Mouse (Mus musculus) thymus, adult 18-20 months (tissue): ENCODE measurements around the gene Abhd14b.

Experiments used
- DNase-seq, 2 experiments: peaks; one replicate each; pipeline ENCODE4 v3.0.0; 2022; ENCODE audit warnings: mixed read lengths in 2 of 2

The Abhd14b gene

DNA sequence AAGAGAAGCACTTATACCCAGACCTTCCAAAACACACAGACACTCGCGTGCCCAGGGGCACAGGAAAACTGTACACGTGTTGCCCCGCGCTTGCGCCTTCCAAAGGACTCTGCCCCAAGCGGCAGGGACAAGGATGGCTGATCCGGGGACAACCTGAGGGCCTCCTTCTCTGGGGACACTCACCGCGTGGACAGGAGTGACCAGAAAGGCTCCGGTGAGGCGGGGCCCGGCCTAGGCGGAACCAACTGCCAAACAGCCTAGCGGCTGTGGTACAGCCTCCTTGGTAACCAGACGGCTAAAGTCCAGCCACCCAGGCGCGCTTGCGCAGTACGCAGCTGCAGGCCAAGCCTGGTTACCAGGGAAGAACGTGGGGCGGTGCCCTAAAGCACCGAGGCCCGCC is at the start of gene Abhd14b, which contains the start of gene Abhd14a:
Gene Abhd14b (plus strand): TSS at position 112 of the 400 bp plus-strand sequence.
Gene Abhd14a (minus strand): TSS at position 331 of the 400 bp plus-strand sequence.
- peak; percentile 70 to 72 for DNase-seq

DNA sequence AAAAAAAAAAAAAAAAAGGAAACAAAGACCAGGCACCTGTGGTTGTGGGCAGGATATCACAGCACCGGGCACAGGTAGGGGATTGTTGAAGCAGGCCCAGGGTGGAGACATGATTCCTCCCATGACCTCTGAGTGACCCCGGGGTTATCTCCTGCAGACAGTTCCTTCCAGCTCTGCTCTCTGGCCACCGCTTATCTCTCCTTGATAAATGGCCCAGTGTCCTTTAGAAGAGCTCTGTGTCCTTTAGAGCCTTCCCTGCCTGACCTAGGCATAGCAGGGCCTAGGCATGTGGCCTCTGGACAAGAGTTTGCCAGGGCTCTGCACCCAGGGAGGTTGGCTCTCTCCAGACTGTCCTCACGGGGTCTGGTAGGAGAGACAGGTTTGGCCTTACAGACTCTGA is 49.5 kb upstream of the Abhd14b start:
- DNase-seq = no peak

DNA sequence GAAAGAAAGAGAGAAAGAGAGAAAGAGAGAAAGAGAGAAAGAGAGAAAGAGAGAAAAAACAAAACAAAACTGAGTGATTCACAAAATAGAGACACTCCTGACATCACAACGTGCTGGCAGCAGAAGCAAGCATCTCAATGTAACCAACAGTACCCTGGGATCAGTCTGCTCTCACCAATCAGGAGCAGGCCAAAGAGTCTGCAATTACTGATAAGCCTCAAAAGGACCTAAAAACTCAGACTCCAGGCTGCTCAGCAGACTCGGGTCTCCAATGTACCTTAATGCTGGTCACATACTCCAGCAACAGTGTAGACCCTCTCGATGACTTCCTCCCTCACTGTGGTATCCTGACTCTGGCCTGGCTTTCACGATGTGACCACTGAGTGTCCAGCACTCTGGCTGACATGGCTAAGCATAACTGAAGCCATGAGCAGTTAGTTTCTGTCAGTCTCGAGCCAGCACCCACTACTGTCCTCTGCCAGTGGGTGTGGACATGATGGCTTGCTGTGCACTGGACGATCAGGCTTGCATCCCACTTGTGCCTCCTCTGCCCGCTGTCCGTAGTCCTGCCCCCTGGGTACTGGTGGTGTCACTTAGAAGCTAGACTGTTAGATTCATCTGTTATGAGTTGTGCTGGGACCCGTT is 48.5 kb upstream of the Abhd14b start:
- no peak for DNase-seq

DNA sequence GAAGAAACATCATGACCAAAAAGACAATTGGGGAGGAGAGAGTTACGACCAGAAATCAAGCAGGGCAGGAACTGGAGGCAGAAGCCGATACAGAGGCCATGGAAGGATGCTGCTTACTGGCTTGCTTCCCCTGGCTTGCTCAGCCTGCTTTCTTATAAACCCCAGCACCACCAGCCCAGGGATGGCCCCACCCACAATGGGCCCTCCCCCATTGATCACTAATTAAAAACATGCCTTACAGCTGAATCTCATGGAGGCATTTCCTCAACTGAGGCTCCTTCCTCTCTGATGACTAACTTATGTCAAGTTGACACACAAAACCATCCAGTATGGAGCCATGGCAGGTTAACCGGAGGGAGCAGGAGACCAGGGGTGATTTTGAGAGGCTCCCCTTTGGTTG is 47.5 kb upstream of the Abhd14b start:
- no peak for DNase-seq

GRCm38 (mm10) chr9:106402149-106402548 is 45.1 kb upstream of the Abhd14b start:
- DNase-seq = no peak

- no peak for DNase-seq
These were observed 44.5 kb upstream of the Abhd14b start for GRCm38 (mm10) chr9:106402607-106403375.

DNA sequence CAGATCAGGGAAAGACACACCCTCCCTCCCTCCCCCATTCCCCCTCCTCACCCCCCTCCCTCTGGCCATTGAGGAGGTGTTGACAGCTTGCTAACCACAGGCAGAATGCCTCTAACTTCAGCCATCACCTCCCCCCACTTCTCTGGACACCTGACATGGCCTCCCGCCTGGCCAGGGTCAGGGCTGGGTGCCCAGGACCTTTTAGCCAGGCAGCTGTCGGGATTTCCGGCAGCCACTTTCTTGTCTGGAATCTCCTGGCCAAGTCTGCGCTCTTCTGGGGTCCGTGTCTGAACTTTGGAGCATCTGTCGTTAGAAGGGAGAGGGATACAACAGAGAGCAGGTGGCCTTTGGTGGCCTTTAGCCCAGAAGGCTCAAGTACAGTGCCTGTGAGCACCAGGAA is 42.0 kb upstream of the Abhd14b start:
- no peak for DNase-seq

- no peak for DNase-seq
These were observed 40.7 kb upstream of the Abhd14b start for GRCm38 (mm10) chr9:106406443-106407078.

DNA sequence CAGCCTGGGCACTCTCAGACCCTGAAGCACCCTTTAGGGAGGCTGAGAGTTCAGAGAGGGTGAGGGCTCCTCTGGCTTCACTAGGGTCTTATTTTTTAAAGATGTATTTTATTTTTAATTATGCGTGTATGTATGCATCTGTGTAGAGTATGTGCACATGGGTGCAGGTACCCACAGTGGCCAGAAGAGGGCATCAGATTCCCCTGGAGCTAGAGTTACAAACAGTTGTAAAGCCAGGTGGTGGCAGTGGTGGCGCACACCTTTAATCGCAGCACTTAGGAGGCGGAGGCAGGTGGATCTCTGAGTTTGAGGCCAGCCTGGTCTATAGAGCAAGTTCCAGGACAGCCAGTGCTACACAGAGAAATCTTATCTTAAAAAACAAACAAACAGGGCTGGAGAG is 38.2 kb upstream of the Abhd14b start:
- DNase-seq = no peak

- DNase-seq = no peak
These were observed 37.1 kb upstream of the Abhd14b start for GRCm38 (mm10) chr9:106410086-106410650.

DNA sequence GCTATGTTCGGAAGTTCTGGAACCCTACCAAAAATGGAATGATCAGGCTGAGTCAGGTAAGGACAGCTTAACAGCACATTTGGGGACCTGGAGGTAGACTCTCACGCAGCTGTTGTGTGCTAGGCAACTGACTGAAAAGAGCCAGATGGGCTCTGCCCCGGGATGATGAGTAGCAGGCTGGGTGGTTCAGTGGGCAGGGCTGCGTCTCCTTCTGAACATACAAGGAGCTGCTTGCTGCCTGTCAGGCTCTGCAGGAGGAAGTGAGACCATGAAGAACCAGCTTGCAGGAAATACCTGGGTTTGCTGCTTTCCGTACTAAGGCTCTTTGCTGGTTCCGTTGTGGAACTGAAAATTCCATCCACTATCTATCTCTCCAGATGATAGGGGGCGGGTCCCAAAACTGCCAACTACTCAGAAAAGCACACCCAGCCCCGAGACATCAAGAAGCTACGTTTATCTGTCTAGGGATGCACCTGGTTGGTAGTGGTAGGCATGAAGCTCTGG is 36.1 kb upstream of the Abhd14b start:
- DNase-seq = no peak

GRCm38 (mm10) chr9:106411729-106412128 is 35.5 kb upstream of the Abhd14b start:
- DNase-seq = no peak

GRCm38 (mm10) chr9:106412210-106412609 is 35.0 kb upstream of the Abhd14b start:
- DNase-seq = no peak

DNA sequence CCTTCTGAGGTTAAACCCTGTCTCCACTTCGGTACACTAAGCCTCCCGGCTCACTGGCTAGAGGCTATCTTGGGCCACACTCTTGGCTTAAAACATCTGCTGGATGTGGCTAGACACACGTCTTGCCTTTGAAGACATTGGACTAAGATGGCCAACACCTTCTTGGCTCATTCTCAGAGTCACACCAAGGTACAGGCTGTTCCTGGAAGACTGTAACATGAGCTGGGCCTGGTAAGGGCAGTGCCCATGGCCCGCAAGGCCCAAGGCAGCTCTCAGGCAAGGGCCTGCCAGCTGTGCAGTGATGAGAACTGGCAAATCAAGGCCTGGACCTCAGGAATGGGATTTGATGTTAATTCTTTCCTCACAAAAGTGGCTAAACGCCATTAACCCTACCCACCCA is 33.7 kb upstream of the Abhd14b start:
- no peak for DNase-seq

DNA sequence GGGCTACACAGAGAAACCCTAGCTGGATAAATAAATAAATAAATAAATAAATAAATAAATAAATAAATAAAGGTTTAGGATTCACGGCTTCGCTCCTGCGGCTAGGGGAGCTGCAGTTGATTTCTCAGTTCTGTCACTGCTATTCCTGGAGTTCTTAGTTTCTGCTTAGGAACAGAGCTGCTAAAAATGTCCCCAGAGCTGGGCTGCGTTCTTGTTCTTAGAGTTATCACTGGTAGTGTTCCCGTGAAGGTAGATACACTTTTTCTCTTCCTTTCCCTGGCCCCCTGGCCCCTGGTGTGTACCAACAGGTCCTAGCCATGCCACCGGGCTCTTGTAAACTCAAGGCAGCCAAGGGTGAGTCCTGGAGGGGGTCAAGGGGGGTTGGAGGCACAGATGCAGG is 30.4 kb upstream of the Abhd14b start:
- DNase-seq = no peak

- DNase-seq = peak; percentile 28 to 37
These were observed 29.2 kb upstream of the Abhd14b start for GRCm38 (mm10) chr9:106417841-106418625.

- no peak for DNase-seq
These were observed 26.7 kb upstream of the Abhd14b start for GRCm38 (mm10) chr9:106420608-106421007.

- no peak for DNase-seq
These were observed 26.0 kb upstream of the Abhd14b start for GRCm38 (mm10) chr9:106421033-106421864.

DNA sequence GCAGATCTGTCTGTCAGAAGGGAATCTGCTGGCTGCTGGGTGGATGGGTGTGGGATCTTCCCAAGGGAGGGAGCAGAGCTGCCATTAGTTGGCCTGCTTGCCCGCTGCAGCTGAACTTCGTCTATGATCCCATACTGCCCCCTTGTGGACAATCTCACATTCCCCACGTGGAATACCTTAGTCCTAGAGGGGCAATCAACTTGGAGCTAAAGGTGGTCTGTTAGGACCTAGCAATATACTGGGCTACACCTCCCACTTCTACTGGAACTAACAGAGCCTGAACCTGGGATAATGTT is 25.4 kb upstream of the Abhd14b start:
- DNase-seq = peak; percentile 49 to 58

DNA sequence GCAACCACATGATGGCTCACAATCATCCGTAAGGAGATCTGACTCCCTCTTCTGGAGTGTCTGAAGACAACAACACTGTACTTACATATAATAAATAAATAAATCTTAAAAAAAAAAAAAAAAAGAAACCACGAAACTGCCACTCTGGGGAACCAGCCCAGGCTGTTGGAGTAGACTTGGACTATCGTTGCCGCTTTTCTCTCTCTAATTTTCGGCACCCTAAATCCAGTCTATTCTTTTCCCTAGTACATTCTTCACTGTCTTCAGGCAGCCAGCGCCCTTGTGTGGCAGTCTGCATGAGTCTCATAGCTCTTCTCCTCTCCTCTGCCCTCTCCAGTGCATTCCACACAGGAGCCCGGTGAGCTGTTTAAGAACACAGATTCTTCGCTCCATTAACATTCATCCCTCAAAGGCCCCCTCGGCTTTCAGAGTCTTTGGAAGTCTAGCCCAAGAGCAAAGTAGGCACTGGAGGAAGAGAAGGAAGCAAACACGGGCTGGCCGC is 18.5 kb upstream of the Abhd14b start:
- no peak for DNase-seq

DNA sequence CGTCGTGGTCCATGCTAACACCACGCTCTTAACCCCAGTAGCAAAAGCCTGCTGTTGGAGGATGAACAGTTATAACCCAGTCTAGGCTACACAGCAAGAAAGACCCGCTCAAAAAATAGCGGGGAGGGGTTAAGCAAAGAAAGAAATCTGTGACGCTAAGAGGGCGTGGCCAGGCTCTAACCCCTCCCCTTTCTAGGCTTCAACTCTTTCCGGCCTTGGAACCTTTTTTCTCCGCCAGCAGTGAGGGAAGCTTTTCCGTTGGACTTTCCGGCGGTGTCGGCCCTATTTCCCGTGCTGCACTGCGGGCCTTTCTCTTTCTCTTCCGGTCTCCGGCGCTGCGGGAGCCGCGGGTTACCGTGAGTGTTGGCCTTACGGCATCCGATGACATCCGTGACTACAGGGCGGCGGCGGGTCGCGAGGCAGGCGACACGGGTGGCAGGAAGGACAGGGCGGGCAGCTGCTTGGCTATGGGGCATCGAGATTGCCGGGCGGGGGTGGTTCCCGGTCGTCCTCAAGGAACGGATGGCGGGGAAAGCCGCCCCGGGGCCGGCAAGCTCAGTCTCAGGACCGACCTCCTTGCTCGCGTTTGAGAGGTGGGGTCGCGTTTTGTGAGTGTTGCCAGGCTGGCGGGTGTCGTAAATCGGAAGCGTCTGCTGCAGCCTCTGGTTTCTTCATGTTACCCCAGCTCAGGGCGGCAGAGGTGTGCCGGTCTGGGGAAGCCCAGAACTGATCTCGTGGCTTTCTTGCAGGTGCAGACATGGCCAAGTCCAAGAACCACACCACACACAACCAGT is 17.8 kb upstream of the Abhd14b start, which contains the start of gene Rpl29:
Gene Rpl29 (plus strand): TSS at position 234 of the 794 bp plus-strand sequence.
- DNase-seq = peak; percentile 83 to 91
